Mouse (Mus musculus): ENCODE results near the gene Sh2d2a. TPM values are rescaled to one million over a fixed set of nuclear protein-coding genes. Genes with fewer than 3 reads are reported as not detected.
"Not testable (repeated sequence)": the region's sequence is repeated elsewhere in the genome, so short reads cannot be mapped to it uniquely, and the experiment has no call there.

Sh2d2a gene
- polyA plus RNA-seq, 1 experiment = 2.8 TPM

DNA sequence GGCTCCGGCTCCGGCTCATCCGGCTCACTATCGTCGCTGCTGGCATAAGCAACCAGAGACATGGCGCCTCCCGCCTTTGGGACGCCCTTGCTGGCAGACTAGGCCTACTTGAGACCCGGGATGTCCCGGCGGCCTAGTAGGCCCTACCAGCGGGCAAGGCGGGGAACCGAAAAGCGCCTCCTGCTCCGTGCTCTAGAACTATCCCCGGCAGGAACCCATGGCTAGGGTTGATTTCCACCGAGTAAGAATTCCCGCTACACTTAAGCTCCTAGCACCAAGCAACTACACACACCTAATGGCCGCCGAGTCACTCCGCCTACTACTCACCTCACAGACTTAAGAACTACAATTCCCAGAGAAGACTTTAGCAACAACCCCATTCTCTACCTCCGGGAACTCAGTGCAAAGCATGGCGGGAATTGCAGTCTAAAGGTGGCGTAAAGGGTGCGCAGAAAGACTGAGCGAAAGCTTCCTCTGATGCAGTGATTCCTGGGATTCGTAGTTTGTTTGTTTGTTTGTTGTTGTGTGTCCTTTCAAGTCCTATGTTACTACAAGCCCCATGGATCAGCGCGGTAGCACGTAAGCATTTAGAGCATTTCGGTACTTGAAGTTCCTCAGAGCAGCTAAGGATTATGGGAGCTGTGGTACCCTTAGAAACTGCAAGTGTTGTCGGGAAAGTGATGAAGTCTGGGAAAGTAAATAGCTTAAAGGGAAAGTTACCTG is 38.9 kb downstream of the Sh2d2a start, which contains the start of gene Prcc:
Gene Prcc (minus strand): TSS at position 328 of the 723 bp plus-strand sequence.
- Histone ChIP-seq H3K4me1 (ENCODE audit: control insufficient read depth, insufficient read depth, low read length) (peaks cover 9% of the 10 kb centered on the region), H3K4me3 (replicated peaks; ENCODE audit: extremely low read depth, low read depth, low read length) (peak within 1 kb of the TSS; percentile 85)
- peak; percentile 85 for DNase-seq
- TF ChIP-seq CTCF (IDR thresholded peaks at IDR 0.05; ENCODE audit: insufficient read depth, low read length) = no peak
- TF ChIP-seq POLR2A (IDR thresholded peaks at IDR 0.05; ENCODE audit: borderline replicate concordance, extremely low read depth, low read depth, low read length) = peak; percentile 51; the same call in 1 of the 2 replicates
- WGBS = under 1% methylated on average over 33 of the region's 33 CpGs

DNA sequence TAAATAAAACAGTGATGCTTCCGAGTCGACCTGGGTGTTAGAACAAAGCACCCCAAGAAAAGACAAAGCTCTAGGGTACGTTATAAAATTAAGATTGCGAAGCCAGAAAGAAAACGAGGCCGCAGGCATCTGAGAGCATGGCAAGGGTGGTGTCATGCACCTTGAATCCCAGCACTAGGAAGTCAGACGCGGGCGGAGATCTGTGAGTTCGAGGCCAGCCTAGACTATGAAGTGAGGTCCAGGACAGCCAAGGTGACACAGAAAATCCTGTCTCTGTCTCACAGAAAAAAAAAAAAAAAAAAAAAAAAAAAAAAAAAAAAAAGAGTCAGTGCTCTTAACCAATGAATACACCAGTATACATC is 39.4 kb downstream of the Sh2d2a start:
- WGBS = 6% methylated on average over 10 of the region's 10 CpGs
- TF ChIP-seq CTCF (IDR thresholded peaks at IDR 0.05; ENCODE audit: insufficient read depth, low read length) (no peak), POLR2A (IDR thresholded peaks at IDR 0.05; ENCODE audit: borderline replicate concordance, extremely low read depth, low read depth, low read length) (no peak)
- Histone ChIP-seq H3K4me1 (ENCODE audit: control insufficient read depth, insufficient read depth, low read length) (peaks cover 9% of the 10 kb centered on the region), H3K4me3 (replicated peaks; ENCODE audit: extremely low read depth, low read depth, low read length) (peak overlapping the region; percentile 76)
- DNase-seq = peak; percentile 60

DNA sequence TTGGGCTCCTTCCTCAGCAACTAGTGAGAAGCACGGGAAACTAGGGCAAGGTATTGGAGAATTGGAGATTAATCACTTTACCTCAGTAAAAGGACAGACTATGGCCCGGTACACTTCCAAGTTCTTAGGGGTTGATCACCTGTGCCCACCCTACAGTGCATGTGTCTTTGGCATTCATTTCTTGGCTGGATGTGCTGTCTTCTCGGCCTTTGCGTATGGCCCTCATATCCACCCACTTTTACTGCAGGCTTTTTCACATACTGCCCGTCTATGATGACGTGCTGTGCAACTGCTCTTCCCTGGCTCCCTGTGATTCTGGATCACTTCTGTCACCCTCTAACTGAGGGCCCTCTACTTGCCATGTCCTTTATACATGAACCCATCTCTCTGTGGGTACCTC is 39.9 kb downstream of the Sh2d2a start:
- no peak for TF ChIP-seq CTCF (IDR thresholded peaks at IDR 0.05; ENCODE audit: insufficient read depth, low read length)
- no peak for TF ChIP-seq POLR2A (IDR thresholded peaks at IDR 0.05; ENCODE audit: borderline replicate concordance, extremely low read depth, low read depth, low read length)
- H3K4me3 ChIP-seq (replicated peaks; ENCODE audit: extremely low read depth, low read depth, low read length) = no peak overlapping the region
- H3K4me1 ChIP-seq (ENCODE audit: control insufficient read depth, insufficient read depth, low read length) = peaks cover 9% of the 10 kb centered on the region
- WGBS = 85% methylated on average over 6 of the region's 6 CpGs
- DNase-seq = no peak

DNA sequence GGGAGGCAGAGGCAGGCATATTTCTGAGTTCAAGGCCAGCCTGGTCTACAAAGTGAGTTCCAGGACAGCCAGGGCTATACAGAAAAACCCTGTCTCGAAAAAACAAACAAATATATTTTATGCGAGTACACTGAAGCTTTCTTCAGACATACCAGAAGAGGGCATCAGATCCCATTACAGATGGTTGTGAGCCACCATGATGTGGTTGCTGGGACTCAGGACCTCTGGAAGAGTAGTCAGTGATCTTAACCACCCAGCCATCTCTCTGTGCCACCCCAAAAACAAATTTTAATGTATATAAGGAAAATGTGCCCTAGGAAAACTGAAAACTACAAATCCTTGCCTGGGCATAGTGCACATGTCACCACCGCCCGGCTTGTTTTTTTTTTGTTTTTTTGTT is 40.8 kb downstream of the Sh2d2a start:
- H3K4me1 ChIP-seq (ENCODE audit: control insufficient read depth, insufficient read depth, low read length); DNase-seq; H3K4me3 ChIP-seq (replicated peaks; ENCODE audit: extremely low read depth, low read depth, low read length): not testable (repeated sequence)
- WGBS = 72% methylated on average over 4 of the region's 4 CpGs

DNA sequence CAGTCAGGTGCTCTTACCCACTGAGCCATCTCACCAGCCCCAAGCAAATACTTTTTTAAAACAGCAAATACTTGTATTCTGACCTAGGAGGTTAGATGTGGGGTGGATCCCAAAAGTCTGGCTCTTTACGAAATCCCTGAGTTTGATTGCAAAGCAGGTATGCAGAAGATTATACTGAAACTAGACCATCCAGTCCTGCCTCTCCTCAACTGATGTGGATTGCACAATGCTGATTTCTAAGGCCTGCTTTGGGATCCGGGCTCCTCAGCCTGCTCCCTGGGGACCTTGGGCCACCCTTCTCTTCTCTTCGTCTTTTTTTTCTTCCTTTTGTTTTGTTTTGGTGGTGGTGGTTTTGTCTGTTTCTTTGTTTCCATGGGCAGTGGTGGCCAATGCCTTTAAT is 44.9 kb downstream of the Sh2d2a start:
- 64% methylated on average over 3 of the region's 3 CpGs for WGBS
- H3K4me1 ChIP-seq (ENCODE audit: control insufficient read depth, insufficient read depth, low read length) = no peaks in the 10 kb centered on the region
- no peak for DNase-seq
- TF ChIP-seq POLR2A (IDR thresholded peaks at IDR 0.05; ENCODE audit: borderline replicate concordance, extremely low read depth, low read depth, low read length) = no peak
- no peak for TF ChIP-seq CTCF (IDR thresholded peaks at IDR 0.05; ENCODE audit: insufficient read depth, low read length)
- H3K4me3 ChIP-seq (replicated peaks; ENCODE audit: extremely low read depth, low read depth, low read length) = no peak overlapping the region

DNA sequence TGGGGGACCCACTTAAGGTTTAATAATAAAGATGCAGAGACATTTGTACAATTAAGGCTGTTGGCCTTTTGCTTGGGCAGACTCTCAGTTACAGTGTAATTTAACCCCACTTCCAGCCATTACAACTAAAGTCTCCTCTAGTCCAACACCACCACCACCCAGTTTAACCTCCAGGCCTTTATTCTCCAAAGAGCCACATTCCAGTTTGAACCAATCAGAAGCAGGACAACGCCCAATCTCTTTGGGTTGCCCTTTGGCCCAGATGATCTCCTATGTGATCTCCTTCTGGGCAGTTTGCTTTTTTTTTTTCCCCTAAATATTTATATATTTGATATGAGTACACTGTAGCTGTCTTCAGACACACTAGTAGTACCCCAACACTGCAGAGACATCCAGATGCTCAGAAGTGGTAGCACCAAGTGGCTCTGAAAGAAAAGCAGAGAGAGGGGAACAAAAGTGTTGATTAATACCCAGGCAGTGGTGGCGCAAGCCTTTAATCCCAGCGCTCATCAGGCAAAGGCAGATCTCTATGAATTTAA is 46.9 kb downstream of the Sh2d2a start:
- no peak for DNase-seq

DNA sequence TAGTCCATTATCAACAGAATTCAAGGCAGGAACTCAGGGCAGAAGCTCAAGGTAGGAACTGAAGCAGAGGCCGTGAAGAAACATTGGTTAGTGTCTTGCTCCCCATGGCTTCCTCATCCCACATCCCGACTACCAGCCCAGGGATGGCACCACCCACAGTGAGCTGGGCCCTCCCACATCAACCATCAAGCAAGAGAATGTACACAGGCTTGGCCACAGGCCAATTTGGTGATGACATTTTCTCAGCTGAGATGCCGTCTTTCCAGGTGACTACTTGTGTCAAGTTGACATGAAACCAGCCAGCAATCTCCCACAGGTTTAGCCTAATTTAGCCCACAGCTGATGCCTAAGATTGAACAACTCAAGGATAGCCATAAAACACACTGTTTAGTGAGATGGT is 52.7 kb downstream of the Sh2d2a start:
- no peak for TF ChIP-seq POLR2A (IDR thresholded peaks at IDR 0.05; ENCODE audit: borderline replicate concordance, extremely low read depth, low read depth, low read length)
- TF ChIP-seq CTCF (IDR thresholded peaks at IDR 0.05; ENCODE audit: insufficient read depth, low read length) = no peak
- WGBS = 49% methylated on average over 3 of the region's 3 CpGs
- Histone ChIP-seq H3K4me3 (replicated peaks; ENCODE audit: extremely low read depth, low read depth, low read length) (no peak overlapping the region), H3K4me1 (ENCODE audit: control insufficient read depth, insufficient read depth, low read length) (no peaks in the 10 kb centered on the region)
- no peak for DNase-seq

More for the DNA sequence above, 46.9 kb downstream of the Sh2d2a start:
- Histone ChIP-seq H3K4me3 (replicated peaks; ENCODE audit: extremely low read depth, low read depth, low read length) (no peak overlapping the region), H3K4me1 (ENCODE audit: control insufficient read depth, insufficient read depth, low read length) (no peaks in the 10 kb centered on the region)
- 81% methylated on average over 3 of the region's 3 CpGs for WGBS
- TF ChIP-seq POLR2A (IDR thresholded peaks at IDR 0.05; ENCODE audit: borderline replicate concordance, extremely low read depth, low read depth, low read length) = no peak
- no peak for TF ChIP-seq CTCF (IDR thresholded peaks at IDR 0.05; ENCODE audit: insufficient read depth, low read length)

DNA sequence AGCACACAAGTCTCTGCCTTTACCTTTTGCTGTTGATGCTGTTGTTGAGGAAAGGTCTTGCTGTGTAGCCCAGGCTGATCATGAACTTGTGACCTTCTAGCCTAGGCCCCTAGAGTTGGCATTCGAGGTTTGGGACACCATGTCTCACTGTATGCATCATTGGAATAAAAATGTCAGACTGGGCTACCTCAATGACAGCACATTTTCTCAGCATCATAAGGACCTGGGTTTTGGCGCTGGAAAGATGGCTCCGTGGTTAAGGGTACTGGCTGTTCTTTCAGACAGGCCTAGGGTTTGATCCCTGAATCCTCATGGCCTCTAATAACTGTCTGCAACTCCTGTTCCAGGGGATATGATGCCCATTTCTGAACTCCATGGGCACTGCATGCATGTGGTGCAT is 53.2 kb downstream of the Sh2d2a start:
- no peak overlapping the region for H3K4me3 ChIP-seq (replicated peaks; ENCODE audit: extremely low read depth, low read depth, low read length)
- WGBS = 75% methylated on average over 3 of the region's 3 CpGs
- TF ChIP-seq CTCF (IDR thresholded peaks at IDR 0.05; ENCODE audit: insufficient read depth, low read length) (no peak), POLR2A (IDR thresholded peaks at IDR 0.05; ENCODE audit: borderline replicate concordance, extremely low read depth, low read depth, low read length) (no peak)
- H3K4me1 ChIP-seq (ENCODE audit: control insufficient read depth, insufficient read depth, low read length) = no peaks in the 10 kb centered on the region
- DNase-seq = no peak

DNA sequence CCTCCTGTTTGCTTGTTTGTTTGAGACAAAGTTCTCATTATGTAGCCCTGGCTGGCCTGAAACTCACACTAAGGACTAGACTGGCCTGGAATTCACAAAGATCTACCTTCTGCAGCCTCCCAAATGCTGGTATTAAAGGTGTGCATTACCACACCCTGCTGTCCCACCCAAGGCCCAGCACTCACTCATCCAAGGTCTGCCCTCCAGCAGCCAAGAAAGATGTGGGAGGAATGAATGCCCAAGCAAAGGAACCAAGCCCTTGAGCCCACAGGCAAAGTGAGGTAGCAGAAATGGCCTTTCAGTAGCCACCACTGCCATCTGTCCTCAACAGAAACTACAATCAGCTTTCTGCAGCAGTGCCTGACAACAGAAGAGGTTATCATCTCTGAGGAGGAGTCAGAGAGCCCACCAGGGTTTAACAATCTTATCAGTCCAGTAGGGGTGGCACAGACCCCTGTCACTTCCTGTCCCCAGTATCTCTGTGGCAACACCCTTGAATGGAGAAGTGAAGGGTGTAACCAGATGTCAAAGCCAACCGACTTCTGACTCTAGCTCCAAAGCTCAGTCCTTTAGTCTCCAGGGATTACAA is 54.6 kb downstream of the Sh2d2a start:
- WGBS = 6% methylated on average over 1 of the region's 1 CpGs
- H3K4me3 ChIP-seq (replicated peaks; ENCODE audit: extremely low read depth, low read depth, low read length) = no peak overlapping the region
- TF ChIP-seq POLR2A (IDR thresholded peaks at IDR 0.05; ENCODE audit: borderline replicate concordance, extremely low read depth, low read depth, low read length) = no peak
- TF ChIP-seq CTCF (IDR thresholded peaks at IDR 0.05; ENCODE audit: insufficient read depth, low read length) = no peak
- DNase-seq = no peak
- no peaks in the 10 kb centered on the region for H3K4me1 ChIP-seq (ENCODE audit: control insufficient read depth, insufficient read depth, low read length)

DNA sequence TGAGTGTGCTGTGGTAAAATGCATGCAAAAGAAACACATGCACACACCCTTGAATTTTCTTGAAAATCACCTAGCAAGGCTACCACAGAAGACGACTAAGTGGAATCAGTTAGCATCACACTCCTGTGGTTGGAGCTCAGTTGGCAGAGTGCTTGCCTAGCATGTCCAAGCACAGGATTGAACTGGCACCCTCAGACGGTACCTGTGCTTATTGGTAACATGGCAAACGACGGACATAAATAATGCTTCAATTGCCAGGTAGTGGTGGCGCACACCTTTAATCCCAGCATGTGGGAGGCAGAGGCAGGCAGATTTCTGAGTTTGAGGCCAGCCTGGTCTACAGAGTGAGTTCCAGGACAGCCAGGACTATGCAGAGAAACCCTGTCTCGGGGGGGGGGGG is 55.4 kb downstream of the Sh2d2a start:
- WGBS = 74% methylated on average over 6 of the region's 6 CpGs
- H3K4me1 ChIP-seq (ENCODE audit: control insufficient read depth, insufficient read depth, low read length); H3K4me3 ChIP-seq (replicated peaks; ENCODE audit: extremely low read depth, low read depth, low read length); DNase-seq: not testable (repeated sequence)

Data from lung, adult 2 months (tissue).